Mouse (Mus musculus): ENCODE data around the gene Dph1. TPM values are rescaled to one million over a fixed set of nuclear protein-coding genes. Genes with fewer than 3 reads are reported as not detected.

The Dph1 gene
- polyA plus RNA-seq, 1 experiment, result 18.6 TPM

DNA sequence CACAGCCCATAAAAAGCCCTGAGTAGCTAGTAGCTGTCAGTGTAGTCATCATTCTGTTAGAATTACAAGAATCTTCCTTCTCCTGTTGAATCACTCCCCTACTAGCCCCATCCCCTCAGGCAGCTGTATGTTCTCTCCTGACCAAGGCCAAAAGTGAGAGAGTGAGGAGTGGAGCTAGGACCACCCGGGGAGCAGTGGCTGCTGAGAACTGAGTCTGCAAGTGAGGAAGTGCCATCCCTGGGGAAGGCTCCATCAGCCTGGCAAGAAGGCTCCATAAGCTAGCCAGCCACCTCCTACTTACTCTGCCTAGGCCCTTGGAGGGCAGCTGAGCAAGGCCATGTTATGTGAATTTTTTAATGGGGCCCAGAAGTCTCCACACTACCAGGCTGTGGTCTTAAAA, 49.1 kb downstream of the Dph1 start:
- no peaks in the 10 kb centered on the region for H3K27me3 ChIP-seq (ENCODE audit: control insufficient read depth, insufficient read depth, low read length)
- 86% methylated on average over 1 of the region's 1 CpGs for WGBS
- no peak for TF ChIP-seq CTCF (IDR thresholded peaks at IDR 0.05; ENCODE audit: borderline replicate concordance, insufficient read depth, low read depth, low read length)
- no peak for TF ChIP-seq POLR2A (IDR thresholded peaks at IDR 0.05; ENCODE audit: borderline replicate concordance, insufficient read depth, low read length)

DNA sequence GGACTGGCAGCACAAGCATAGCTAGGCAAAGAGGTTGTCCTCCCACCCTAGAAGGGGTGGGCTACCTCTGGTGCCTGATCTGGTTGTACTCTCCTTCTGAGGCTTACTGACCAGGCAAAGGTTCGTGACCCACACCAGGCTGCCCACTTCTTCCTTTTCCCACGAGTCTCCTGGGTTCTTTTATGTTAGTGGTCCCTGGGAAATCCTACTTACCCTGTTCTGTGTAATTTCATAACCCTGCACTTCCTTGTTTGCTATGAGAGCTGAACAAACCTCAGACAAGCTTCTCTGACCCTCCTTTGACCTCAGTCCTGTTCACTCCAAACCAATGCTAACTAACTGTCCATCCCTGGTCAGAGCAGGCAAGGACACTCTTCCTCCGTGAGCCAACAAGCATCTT, 50.0 kb downstream of the Dph1 start:
- TF ChIP-seq CTCF (IDR thresholded peaks at IDR 0.05; ENCODE audit: borderline replicate concordance, insufficient read depth, low read depth, low read length) (no peak), POLR2A (IDR thresholded peaks at IDR 0.05; ENCODE audit: borderline replicate concordance, insufficient read depth, low read length) (no peak)
- H3K4me3 ChIP-seq (replicated peaks; ENCODE audit: insufficient read depth, low read depth, low read length), result no peak overlapping the region
- no peak overlapping the region for H3K27ac ChIP-seq (ENCODE audit: insufficient read depth, low read length)
- H3K4me1 ChIP-seq (ENCODE audit: control insufficient read depth, insufficient read depth, low read length), result peaks cover 17% of the 10 kb centered on the region
- no peak for DNase-seq
- 89% methylated on average over 3 of the region's 3 CpGs for WGBS
- H3K27me3 ChIP-seq (ENCODE audit: control insufficient read depth, insufficient read depth, low read length), result no peaks in the 10 kb centered on the region

More for the DNA sequence above, 49.1 kb downstream of the Dph1 start:
- Histone ChIP-seq H3K27ac (ENCODE audit: insufficient read depth, low read length) (no peak overlapping the region), H3K4me1 (ENCODE audit: control insufficient read depth, insufficient read depth, low read length) (peaks cover 16% of the 10 kb centered on the region), H3K4me3 (replicated peaks; ENCODE audit: insufficient read depth, low read depth, low read length) (no peak overlapping the region)
- DNase-seq, result no peak

DNA sequence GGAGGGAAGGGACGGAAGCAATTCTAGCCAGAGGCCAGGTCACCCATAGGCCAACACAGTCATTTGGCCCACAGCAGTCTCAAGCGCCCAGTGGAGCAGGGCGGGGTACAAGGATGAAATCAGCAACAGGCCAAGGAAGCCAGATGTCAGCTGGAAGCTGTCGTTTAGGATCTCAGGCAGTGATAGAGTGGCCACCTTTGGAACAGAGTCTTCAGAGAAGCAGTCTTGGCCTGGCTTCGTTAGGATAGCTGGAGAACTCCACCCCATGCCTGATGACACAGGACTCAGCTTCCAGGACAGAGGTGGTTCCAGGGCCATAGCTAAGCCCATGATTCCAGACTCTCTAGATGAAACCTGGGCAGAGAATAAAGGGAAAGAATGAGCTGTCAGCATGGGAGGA, 50.6 kb downstream of the Dph1 start:
- Histone ChIP-seq H3K27ac (ENCODE audit: insufficient read depth, low read length) (no peak overlapping the region), H3K4me3 (replicated peaks; ENCODE audit: insufficient read depth, low read depth, low read length) (no peak overlapping the region), H3K27me3 (ENCODE audit: control insufficient read depth, insufficient read depth, low read length) (no peaks in the 10 kb centered on the region), H3K4me1 (ENCODE audit: control insufficient read depth, insufficient read depth, low read length) (peaks cover 18% of the 10 kb centered on the region)
- WGBS, result 79% methylated on average over 5 of the region's 5 CpGs
- TF ChIP-seq CTCF (IDR thresholded peaks at IDR 0.05; ENCODE audit: borderline replicate concordance, insufficient read depth, low read depth, low read length) (no peak), POLR2A (IDR thresholded peaks at IDR 0.05; ENCODE audit: borderline replicate concordance, insufficient read depth, low read length) (no peak)
- DNase-seq, result no peak

DNA sequence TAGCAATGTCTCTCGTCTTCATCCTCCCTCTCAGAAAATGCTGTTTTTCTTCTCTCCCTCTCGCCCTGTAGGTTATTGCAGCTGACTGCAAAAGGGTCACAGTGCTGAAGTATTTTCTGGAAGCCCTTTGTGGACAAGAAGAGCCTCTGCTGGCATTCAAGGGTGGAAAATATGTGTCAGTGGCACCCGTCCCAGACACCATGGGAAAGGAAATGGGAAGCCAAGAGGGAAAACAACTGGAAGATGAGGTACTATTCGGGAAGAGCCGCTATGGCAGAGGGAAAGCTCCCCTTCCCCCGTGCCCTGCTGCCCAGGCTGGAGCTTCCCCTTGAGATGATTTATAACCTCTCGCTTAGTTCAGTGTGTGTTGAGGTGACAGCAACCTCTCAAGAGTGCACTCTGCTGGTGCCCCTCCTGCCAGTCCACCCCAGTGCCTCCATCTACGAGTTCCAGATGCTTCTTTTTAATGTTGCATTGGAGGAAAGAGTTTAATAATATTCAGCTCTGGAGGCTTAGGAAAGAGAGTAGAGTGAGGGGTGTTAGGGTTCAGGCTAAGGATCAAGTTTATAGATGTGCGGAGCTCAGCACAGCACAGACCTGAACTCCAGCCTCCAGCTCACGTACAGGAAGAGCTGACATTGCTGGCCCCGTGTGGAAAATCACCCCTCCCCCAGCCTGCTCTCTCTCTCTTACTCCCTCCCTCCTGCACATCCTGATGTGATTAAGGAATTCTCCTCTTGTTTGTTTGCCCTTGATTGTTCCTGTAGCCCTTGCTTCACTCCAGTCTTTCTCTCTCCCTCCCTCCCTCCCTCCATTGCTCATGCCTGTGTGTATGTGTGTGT, 51.7 kb downstream of the Dph1 start:
- H3K27ac ChIP-seq (ENCODE audit: insufficient read depth, low read length), result no peak overlapping the region
- peaks cover 27% of the 10 kb centered on the region for H3K4me1 ChIP-seq (ENCODE audit: control insufficient read depth, insufficient read depth, low read length)
- no peak overlapping the region for H3K4me3 ChIP-seq (replicated peaks; ENCODE audit: insufficient read depth, low read depth, low read length)
- no peaks in the 10 kb centered on the region for H3K27me3 ChIP-seq (ENCODE audit: control insufficient read depth, insufficient read depth, low read length)
- peak; percentile 62 to 66 for DNase-seq
- WGBS, result 33% methylated on average over 11 of the region's 11 CpGs
- TF ChIP-seq POLR2A (IDR thresholded peaks at IDR 0.05; ENCODE audit: borderline replicate concordance, insufficient read depth, low read length) (no peak), CTCF (IDR thresholded peaks at IDR 0.05; ENCODE audit: borderline replicate concordance, insufficient read depth, low read depth, low read length) (no peak)

DNA sequence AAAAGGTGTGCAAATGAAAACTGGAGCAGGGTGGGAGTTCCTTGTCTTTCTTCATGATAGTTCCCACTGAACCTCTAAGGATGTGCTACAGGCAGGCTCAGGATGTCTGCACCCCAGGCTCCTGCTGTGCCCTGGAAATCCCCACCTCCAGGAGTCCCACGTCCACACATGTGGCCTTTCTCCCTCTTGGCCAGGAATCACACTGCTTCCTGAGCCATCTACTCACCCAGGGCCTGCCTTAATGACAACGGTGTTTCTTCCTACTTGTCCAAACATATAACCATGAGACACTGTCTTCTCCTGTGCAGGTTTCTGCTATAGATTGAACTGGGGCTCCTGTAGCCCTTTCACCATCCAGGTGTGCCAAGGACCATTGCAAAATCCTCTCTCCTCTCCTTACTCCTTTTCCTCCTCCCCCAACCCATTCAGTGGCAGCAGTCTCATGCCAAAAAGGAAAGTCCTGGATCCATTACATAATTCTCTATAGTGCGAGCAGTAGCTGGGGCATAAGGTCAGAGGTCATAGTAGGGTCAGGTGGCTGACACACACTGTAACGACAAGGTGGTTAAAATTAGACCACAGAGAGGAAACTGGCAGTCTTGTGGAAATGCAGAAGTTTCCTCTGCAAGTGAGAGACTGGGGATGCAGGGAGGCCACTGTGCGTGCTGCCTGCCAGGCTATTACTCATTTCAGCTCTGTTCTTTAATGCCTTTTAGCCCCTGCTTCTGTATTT, 54.2 kb downstream of the Dph1 start:
- peaks cover 42% of the 10 kb centered on the region for H3K4me1 ChIP-seq (ENCODE audit: control insufficient read depth, insufficient read depth, low read length)
- WGBS, result 56% methylated on average over 5 of the region's 5 CpGs
- no peak overlapping the region for H3K4me3 ChIP-seq (replicated peaks; ENCODE audit: insufficient read depth, low read depth, low read length)
- TF ChIP-seq CTCF (IDR thresholded peaks at IDR 0.05; ENCODE audit: borderline replicate concordance, insufficient read depth, low read depth, low read length), result no peak
- no peak for TF ChIP-seq POLR2A (IDR thresholded peaks at IDR 0.05; ENCODE audit: borderline replicate concordance, insufficient read depth, low read length)
- no peaks in the 10 kb centered on the region for H3K27me3 ChIP-seq (ENCODE audit: control insufficient read depth, insufficient read depth, low read length)
- no peak for DNase-seq
- H3K27ac ChIP-seq (ENCODE audit: insufficient read depth, low read length), result no peak overlapping the region

DNA sequence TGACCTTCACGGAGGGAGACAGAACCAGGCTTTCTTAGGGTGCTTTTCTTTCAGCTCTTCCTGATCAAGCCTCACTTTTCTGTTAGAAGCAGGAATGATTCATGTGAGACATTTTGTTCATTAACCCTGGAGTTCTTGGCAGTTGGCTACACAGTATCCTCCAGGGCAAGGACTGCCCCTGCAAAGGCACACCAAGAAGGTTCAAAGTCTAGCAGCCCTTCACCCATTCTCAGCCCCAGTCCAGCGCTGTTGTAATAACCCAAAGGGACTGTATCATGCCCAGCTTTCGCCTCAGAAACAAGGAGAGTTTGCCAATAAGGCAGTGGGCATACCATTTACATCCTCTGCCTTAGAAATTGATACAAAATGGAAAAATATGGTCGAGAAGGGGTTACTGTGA, 55.7 kb downstream of the Dph1 start:
- H3K27me3 ChIP-seq (ENCODE audit: control insufficient read depth, insufficient read depth, low read length), result no peaks in the 10 kb centered on the region
- no peak overlapping the region for H3K4me3 ChIP-seq (replicated peaks; ENCODE audit: insufficient read depth, low read depth, low read length)
- TF ChIP-seq POLR2A (IDR thresholded peaks at IDR 0.05; ENCODE audit: borderline replicate concordance, insufficient read depth, low read length) (no peak), CTCF (IDR thresholded peaks at IDR 0.05; ENCODE audit: borderline replicate concordance, insufficient read depth, low read depth, low read length) (no peak)
- H3K4me1 ChIP-seq (ENCODE audit: control insufficient read depth, insufficient read depth, low read length), result peaks cover 42% of the 10 kb centered on the region
- 96% methylated on average over 4 of the region's 4 CpGs for WGBS
- H3K27ac ChIP-seq (ENCODE audit: insufficient read depth, low read length), result no peak overlapping the region
- no peak for DNase-seq

DNA sequence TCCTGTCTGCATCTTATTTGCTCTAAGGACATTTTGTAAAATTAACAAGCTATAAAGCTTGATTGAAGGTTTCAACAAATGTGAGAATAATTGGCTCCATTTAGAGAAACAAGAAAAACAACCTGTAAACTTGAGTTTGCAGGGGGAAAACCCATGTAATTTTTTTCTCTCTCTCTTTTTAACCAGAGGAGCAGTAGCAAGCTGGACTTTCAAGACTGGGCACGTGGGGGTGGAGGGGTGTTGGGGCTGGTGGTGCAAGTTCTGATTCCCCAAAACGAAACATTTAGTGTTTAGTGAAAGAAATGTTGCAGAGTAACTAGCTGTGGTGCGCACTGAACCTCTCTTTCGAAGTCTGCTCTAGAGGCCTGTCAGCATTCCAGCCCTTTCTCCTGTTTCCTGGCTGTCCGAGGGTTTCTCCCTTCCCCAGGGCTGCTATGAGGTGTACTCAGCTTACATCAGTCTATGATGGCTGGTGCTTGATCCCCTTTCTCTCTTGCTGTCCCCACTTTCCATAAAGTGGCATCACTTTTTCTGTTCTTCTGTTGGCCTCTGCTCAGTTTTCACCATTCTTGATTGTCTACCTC, 56.5 kb downstream of the Dph1 start:
- no peak overlapping the region for H3K4me3 ChIP-seq (replicated peaks; ENCODE audit: insufficient read depth, low read depth, low read length)
- TF ChIP-seq POLR2A (IDR thresholded peaks at IDR 0.05; ENCODE audit: borderline replicate concordance, insufficient read depth, low read length), result no peak
- no peaks in the 10 kb centered on the region for H3K27me3 ChIP-seq (ENCODE audit: control insufficient read depth, insufficient read depth, low read length)
- peak in 1 of 2 experiments; percentile 19 for DNase-seq
- 77% methylated on average over 5 of the region's 5 CpGs for WGBS
- no peak overlapping the region for H3K27ac ChIP-seq (ENCODE audit: insufficient read depth, low read length)
- peaks cover 39% of the 10 kb centered on the region for H3K4me1 ChIP-seq (ENCODE audit: control insufficient read depth, insufficient read depth, low read length)

Data from cerebellum, adult 2 months (tissue).